Mouse (Mus musculus): ENCODE data around the gene Hivep3.

DNA sequence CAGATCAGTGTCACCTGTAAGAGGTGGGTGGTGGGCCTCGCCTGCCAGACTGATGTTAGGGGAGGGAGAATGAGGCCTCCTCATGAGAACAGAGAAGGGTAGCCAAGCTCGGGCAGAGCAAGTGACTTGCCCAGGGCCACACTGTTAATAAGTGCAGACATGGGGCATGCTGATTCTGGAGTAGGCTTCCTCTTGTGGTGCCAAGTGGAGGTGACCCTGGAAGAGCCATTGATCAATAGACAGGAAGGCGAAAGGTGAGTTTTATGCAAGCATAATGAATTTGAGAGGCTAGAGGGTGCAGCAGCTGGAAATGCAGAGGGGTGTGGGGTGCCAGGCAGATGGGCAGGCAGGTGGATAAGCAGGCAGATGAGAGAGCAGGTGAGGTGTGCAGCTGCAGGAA is 337.8 kb downstream of the Hivep3 start:
- TF ChIP-seq MYOG (IDR thresholded peaks at IDR 0.05; ENCODE audit: control insufficient read depth in 1 of 3, insufficient read depth in 1 of 3, insufficient read length in 2 of 3, low read depth in 2 of 3): no peak
- TF ChIP-seq POLR2A (IDR thresholded peaks at IDR 0.05; ENCODE audit: insufficient read length, low read depth): no peak
- no peak for TF ChIP-seq MAX (IDR thresholded peaks at IDR 0.05; ENCODE audit: low read depth)
- no peak for TF ChIP-seq E2F4 (IDR thresholded peaks at IDR 0.05; ENCODE audit: insufficient read depth)
- TF ChIP-seq MYOD1 (IDR thresholded peaks at IDR 0.05; ENCODE audit: control insufficient read depth in 1 of 3, insufficient read length in 2 of 3, low read depth in 2 of 3): no peak
- TF ChIP-seq TCF12 (IDR thresholded peaks at IDR 0.05; ENCODE audit: insufficient read depth, poor library complexity, severe bottlenecking): no peak
- TF ChIP-seq SRF (IDR thresholded peaks at IDR 0.05; ENCODE audit: control insufficient read depth, insufficient read length, low read depth): no peak
- TF ChIP-seq USF1 (IDR thresholded peaks at IDR 0.05; ENCODE audit: low read depth): no peak
- no peak for TF ChIP-seq REST (IDR thresholded peaks at IDR 0.05; ENCODE audit: insufficient read depth, insufficient read length)
- TF ChIP-seq POLR2AphosphoS2 (IDR thresholded peaks at IDR 0.05; ENCODE audit: insufficient read length, low read depth): no peak
- TF ChIP-seq TCF3 (IDR thresholded peaks at IDR 0.05; ENCODE audit: insufficient read length, low read depth): no peak
- no peak for TF ChIP-seq CEBPB (IDR thresholded peaks at IDR 0.05; ENCODE audit: insufficient read depth, poor library complexity, severe bottlenecking)

All from myocyte (in vitro differentiated cells).